Mouse (Mus musculus): ENCODE results near the gene Fitm2.

The Fitm2 gene

GRCm38 (mm10) chr2:163472466-163472851, at the start of gene Fitm2:
Gene Fitm2, minus strand, starts transcription at chr2:163472629.
- peak; percentile 96 for DNase-seq (ENCODE audit: low read depth)

- no peak for DNase-seq (ENCODE audit: low read depth)
Observed at GRCm38 (mm10) chr2:163506300-163507004, 34.0 kb upstream of the Fitm2 start, which contains the start of gene Hnf4a. Gene Hnf4a, plus strand, starts transcription at chr2:163506808.

GRCm38 (mm10) chr2:163503191-163503590, 30.8 kb upstream of the Fitm2 start:
- no peak for DNase-seq (ENCODE audit: low read depth)

DNA sequence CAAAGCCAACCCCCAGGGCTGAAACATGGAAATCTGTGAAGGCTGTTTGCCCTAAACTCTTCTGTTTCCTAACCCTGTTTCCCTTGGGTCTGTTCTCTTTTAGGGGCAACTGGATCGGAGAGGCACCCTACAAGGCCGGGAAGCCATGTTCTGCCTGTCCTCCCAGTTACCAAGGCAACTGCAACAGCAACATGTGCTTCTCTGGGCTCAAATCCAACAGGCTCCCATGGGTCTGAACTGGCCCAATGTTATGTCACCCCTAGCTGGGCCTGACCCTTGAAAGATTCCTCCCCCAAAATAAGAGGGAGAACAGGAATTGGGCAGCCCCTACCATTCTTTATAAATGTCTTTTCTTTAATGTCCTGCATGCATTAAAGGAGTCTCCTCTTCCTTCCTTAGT, 29.8 kb upstream of the Fitm2 start:
- no peak for DNase-seq (ENCODE audit: low read depth)

- no peak for DNase-seq (ENCODE audit: low read depth)
Observed at GRCm38 (mm10) chr2:163494456-163494855, 22.0 kb upstream of the Fitm2 start.

GRCm38 (mm10) chr2:163493976-163494375, 21.5 kb upstream of the Fitm2 start:
- DNase-seq (ENCODE audit: low read depth), result no peak

GRCm38 (mm10) chr2:163493031-163493430, 20.6 kb upstream of the Fitm2 start:
- DNase-seq (ENCODE audit: low read depth), result no peak

- DNase-seq (ENCODE audit: low read depth), result no peak
Observed at GRCm38 (mm10) chr2:163492018-163492417, 19.6 kb upstream of the Fitm2 start, which contains the start of gene R3hdml. Gene R3hdml, plus strand, starts transcription at chr2:163492318.

- DNase-seq (ENCODE audit: low read depth), result no peak
Observed at GRCm38 (mm10) chr2:163491351-163491750, 18.9 kb upstream of the Fitm2 start.

- no peak for DNase-seq (ENCODE audit: low read depth)
Observed at GRCm38 (mm10) chr2:163490656-163491055, 18.2 kb upstream of the Fitm2 start.

GRCm38 (mm10) chr2:163489725-163490291, 17.4 kb upstream of the Fitm2 start:
- no peak for DNase-seq (ENCODE audit: low read depth)

GRCm38 (mm10) chr2:163487360-163487759, 14.9 kb upstream of the Fitm2 start:
- DNase-seq (ENCODE audit: low read depth), result no peak

DNA sequence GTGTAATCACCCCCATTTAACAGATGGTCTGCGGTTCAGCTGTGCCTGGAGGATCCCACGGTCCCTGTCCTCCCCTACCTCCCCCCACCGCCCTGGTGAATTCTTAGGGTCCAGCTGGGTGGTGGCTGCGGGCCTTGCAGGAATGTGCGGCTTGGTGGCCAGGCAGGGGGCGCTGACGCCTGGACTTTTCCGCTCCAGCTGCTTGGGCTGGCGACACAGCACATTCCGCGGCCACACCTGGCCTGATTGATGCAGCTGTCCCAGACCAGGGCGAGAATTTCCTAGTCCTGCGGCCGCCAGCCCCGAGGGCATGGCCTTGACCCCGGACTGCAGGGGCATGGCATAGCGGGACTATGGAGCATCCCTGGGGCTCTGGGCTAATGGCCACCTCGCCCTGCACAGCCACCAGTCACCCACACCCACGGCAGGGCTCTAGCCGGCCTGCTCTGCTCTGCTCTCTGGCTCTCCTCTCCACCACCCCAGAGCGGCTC, 9.2 kb upstream of the Fitm2 start:
- no peak for DNase-seq (ENCODE audit: low read depth)

GRCm38 (mm10) chr2:163480191-163480825, 7.9 kb upstream of the Fitm2 start:
- DNase-seq (ENCODE audit: low read depth), result no peak

DNA sequence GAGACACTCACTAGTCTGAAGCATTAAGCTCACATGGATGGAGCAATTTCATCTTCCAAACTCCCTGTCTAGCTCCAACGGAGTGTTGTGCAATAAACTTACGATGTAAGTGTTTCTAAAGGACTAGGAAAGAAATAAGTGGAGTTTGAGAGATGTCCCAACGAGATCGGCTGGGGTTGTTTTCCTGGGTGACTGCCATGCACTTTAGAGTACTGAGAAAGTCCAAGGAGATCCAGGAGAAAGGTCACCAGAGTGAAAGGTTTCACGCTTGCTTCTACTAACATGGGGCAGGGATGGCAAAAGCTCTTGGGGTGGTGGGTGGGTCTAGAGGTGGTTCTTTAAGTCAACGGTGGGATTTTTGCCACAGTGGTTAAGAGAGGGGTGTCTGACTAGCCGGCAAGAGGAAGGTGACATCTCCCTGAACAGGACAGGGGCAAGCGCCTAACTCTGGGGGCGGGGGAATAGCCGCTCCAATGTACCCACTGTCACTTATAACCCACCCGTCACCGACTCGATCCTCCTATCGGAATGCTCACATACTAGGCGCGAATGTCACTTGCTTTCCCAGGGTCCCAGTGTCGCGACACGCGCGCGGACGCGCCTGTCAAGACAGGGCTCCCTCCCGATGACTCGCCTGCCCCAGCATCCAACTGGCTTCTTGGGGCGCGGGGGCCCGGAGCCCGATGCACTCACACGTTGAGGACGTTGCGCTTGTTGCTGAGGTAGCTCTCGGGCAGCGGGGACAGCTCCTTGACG, 541 bp downstream of the Fitm2 start:
- DNase-seq (ENCODE audit: low read depth), result peak; percentile 11

GRCm38 (mm10) chr2:163471136-163471535, 1.3 kb downstream of the Fitm2 start:
- no peak for DNase-seq (ENCODE audit: low read depth)

DNA sequence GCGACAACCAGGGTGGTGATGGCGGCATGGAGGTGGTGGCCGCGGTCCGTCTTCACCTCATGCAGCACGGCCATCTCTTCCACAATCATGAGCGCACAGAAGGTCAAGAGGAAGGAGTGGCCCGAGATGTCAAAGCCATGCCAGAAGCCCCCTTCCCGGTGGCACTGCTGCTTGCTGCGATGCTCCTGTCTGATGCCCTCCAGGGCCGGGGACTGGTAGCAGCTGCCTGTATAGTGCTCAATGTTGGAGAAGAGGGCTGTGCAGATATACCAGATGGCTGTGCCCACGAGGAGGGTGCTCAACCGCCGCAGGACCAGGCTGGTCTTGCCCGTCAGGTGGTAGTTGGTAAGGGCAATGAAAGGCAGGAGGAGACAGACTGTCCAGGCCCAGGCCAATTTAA, 2.7 kb downstream of the Fitm2 start:
- DNase-seq (ENCODE audit: low read depth), result no peak

DNA sequence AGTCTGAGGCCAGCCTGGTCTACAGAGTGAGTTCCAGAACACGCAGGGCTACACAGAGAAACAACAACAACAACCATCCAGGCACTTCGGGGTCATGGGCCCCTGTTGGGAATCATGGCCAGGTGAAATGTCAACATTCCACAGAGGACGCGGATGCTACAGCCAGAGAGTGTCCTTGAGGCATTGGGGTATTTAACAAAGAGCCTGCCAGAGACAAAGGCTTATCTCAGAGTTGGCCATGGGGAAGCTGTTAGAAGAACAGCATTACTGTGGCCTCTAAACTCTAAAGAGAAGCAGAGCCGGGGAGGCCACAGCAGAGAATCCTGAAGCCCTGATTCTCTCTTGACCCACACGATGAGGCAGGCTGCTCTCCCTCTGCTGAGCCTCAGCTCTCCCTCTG, 3.6 kb downstream of the Fitm2 start:
- DNase-seq (ENCODE audit: low read depth), result no peak

- DNase-seq (ENCODE audit: low read depth), result no peak
Observed at GRCm38 (mm10) chr2:163467585-163467984, 4.8 kb downstream of the Fitm2 start.

GRCm38 (mm10) chr2:163466771-163467170, 5.7 kb downstream of the Fitm2 start:
- no peak for DNase-seq (ENCODE audit: low read depth)

GRCm38 (mm10) chr2:163464562-163464961, 7.9 kb downstream of the Fitm2 start:
- DNase-seq (ENCODE audit: low read depth), result no peak

DNA sequence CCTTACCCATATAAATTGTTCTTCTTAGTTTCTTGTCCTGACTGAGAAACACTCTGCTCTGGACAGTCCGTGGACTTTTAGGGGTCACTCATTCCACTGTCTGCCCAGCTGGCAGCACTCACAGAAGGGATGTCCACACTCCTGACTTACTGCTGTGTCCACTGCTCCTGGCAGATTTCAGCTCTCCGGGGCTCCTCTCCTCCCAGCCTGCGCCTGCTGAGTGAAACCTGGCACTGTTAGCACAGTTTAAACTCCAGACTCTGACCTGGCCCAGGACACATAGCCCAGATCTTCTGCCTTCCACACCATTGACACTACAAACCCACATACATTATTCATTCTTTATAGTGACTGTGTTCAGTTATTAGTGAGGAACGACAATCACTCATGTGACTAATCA, 8.4 kb downstream of the Fitm2 start:
- no peak for DNase-seq (ENCODE audit: low read depth)

All from c-Kit-positive CD71-positive TER-119-negative erythroid progenitor cells, embryonic 14.5 days (primary cell).